20 mouse cellular contexts compared by ENCODE assay signal in the genomic region with DNA sequence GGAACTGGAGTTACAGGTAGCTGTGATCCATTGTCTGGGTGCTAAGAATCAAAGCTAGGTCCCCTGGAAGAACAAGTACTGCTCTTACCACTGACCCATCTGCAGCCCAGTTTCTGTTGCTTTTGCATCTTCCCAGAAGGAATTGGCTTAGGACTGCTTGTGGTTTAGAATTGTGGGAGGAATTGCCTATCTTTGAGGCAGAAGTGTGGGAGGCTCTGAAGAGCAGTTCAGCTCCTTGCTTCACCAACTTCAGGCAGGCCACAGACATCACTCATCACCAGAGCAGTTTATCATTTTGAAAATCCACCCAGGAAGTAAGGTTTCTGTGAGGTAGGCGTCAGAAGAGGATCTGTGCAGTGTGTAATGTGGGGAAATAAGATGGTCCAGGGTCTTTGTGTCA.
"Had no signal": no experiment of that assay in that cellular context is flagged by ENCODE, and none has a peak within 500 bp of the region (broad histone marks: within the 10 kb centered on the region; RNA-seq: fewer than 3 reads in every experiment).

No protein-coding gene starts in this region.

- H3K4me3 ChIP-seq: kidney, embryonic 15.5 days; lung, embryonic 15.5 days; megakaryocyte, embryonic 14.5 days; midbrain, embryonic 10.5 days; midbrain, embryonic 13.5 days; myocyte; neural tube, embryonic 13.5 days had no signal

- H3K27ac ChIP-seq: kidney, embryonic 15.5 days; liver, embryonic 14.5 days; lung, embryonic 15.5 days; midbrain, embryonic 10.5 days; midbrain, embryonic 13.5 days; neural tube, embryonic 13.5 days had no signal

- ATAC-seq: midbrain, embryonic 13.5 days; midbrain, embryonic 16.5 days had no signal

- DNase-seq: kidney, adult 11 months; kidney, adult 8-10 months; kidney, postnatal 10 days; kidney, postnatal 36 days; layer of hippocampus, postnatal 36 days; lung, adult 18-20 months; lung, postnatal 10 days; lung, postnatal 36 days; retina, postnatal 1 day; right cerebral cortex, postnatal 14 days; thymus, postnatal 25 days had no signal
